Mouse (Mus musculus) frontal cortex, postnatal 10 days (tissue): ENCODE measurements at regions not wholly inside any gene's neighbourhood (a gene's known extent, or its start where the extent isn't known, plus 50 kb on each side); places are given as distances from the start of the nearest gene placed in this dataset.
A peak's percentile ranks its signal among the peaks of the same experiment; 100 is the strongest.

ENCODE experiments used
- DNase-seq, 2 experiments: peaks; one replicate each; pipeline ENCODE4 v3.0.0; 2022; ENCODE audit warnings: low spot score in 2 of 2, mixed read lengths in 1 of 2

GRCm38 (mm10) chr16:93192651-93193173 lies 366.8 kb upstream of the Runx1 start:
- no peak for DNase-seq

GRCm38 (mm10) chr16:93191174-93191573 lies 365.2 kb upstream of the Runx1 start:
- DNase-seq, result no peak

- no peak for DNase-seq
These were observed 364.4 kb upstream of the Runx1 start for GRCm38 (mm10) chr16:93190301-93190700.

GRCm38 (mm10) chr16:93189875-93190274 lies 363.9 kb upstream of the Runx1 start:
- DNase-seq, result no peak

- no peak for DNase-seq
These were observed 363.5 kb upstream of the Runx1 start for GRCm38 (mm10) chr16:93189412-93189811.

- DNase-seq, result no peak
These were observed 360.6 kb upstream of the Runx1 start for GRCm38 (mm10) chr16:93186554-93186953.

- DNase-seq, result no peak
These were observed 356.7 kb upstream of the Runx1 start for GRCm38 (mm10) chr16:93182656-93183055.

- DNase-seq, result no peak
These were observed 355.5 kb upstream of the Runx1 start for GRCm38 (mm10) chr16:93181497-93181896.

- no peak for DNase-seq
These were observed 354.3 kb upstream of the Runx1 start for GRCm38 (mm10) chr16:93180213-93180612.

GRCm38 (mm10) chr16:93166667-93167066 lies 340.7 kb upstream of the Runx1 start:
- no peak for DNase-seq

GRCm38 (mm10) chr16:93158526-93159226 lies 332.7 kb upstream of the Runx1 start:
- DNase-seq, result no peak

- DNase-seq, result no peak
These were observed 327.8 kb upstream of the Runx1 start for GRCm38 (mm10) chr16:93153545-93154329.

- no peak for DNase-seq
These were observed 327.0 kb upstream of the Runx1 start for GRCm38 (mm10) chr16:93152765-93153489.

- no peak for DNase-seq
These were observed 326.1 kb upstream of the Runx1 start for GRCm38 (mm10) chr16:93152057-93152456.

GRCm38 (mm10) chr16:93151652-93152051 lies 325.7 kb upstream of the Runx1 start:
- DNase-seq, result no peak

- DNase-seq, result no peak
These were observed 324.5 kb upstream of the Runx1 start for GRCm38 (mm10) chr16:93150451-93150850.

- no peak for DNase-seq
These were observed 321.7 kb upstream of the Runx1 start for GRCm38 (mm10) chr16:93147525-93148222.

- no peak for DNase-seq
These were observed 320.9 kb upstream of the Runx1 start for GRCm38 (mm10) chr16:93146812-93147211.

- DNase-seq, result no peak
These were observed 319.7 kb upstream of the Runx1 start for GRCm38 (mm10) chr16:93145617-93146016.

- no peak for DNase-seq
These were observed 318.1 kb upstream of the Runx1 start for GRCm38 (mm10) chr16:93144033-93144432.

GRCm38 (mm10) chr16:93143164-93143563 lies 317.2 kb upstream of the Runx1 start:
- peak; percentile 66 to 67 for DNase-seq

GRCm38 (mm10) chr16:93141967-93142366 lies 316.0 kb upstream of the Runx1 start:
- DNase-seq, result peak in 1 of 2 experiments; percentile 27
